Mouse (Mus musculus): Measurements from ENCODE around the gene Nln. TPM values are rescaled to one million over a fixed set of nuclear protein-coding genes. Genes with fewer than 3 reads are reported as not detected.

Nln gene
- polyA plus RNA-seq, 1 experiment, result 2.6 TPM

DNA sequence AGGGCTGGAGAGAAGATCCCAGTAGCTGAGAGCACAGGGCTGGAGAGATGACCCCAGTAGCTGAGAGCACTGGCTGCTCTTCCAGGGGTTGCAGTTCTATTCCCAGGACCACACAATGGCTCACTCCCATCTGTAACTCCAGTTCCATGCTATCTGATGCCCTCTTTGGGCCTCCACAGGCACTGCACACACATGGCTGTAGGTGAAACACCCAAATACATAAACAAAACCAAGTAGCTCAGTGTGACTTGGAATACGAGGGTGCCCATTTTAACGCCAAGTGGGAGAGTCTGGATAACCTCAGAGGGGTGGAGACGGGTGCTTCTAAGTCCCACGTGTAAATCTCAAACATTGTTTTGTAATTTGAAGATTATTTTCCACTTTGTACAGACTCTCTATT lies 9.0 kb downstream of the Nln start:
- Histone ChIP-seq H3K4me3 (ENCODE audit: control insufficient read depth, insufficient read depth, low read length) (no peak overlapping the region), H3K4me1 (replicated peaks; ENCODE audit: control insufficient read depth, insufficient read depth, low read length) (no peaks in the 10 kb centered on the region), H3K27ac (ENCODE audit: control insufficient read depth, insufficient read depth, low read length) (no peak overlapping the region), H3K36me3 (ENCODE audit: control insufficient read depth, insufficient read depth, low read length) (no peaks in the 10 kb centered on the region), H3K27me3 (ENCODE audit: control insufficient read depth, insufficient read depth, low read length) (no peaks in the 10 kb centered on the region)
- no peak for DNase-seq
- TF ChIP-seq CTCF (IDR thresholded peaks at IDR 0.05; ENCODE audit: borderline replicate concordance, control insufficient read depth, extremely low read depth, insufficient read depth, low read length, poor library complexity), result no peak
- TF ChIP-seq POLR2A (IDR thresholded peaks at IDR 0.05; ENCODE audit: control insufficient read depth, extremely low read depth, insufficient read depth, low read length, poor library complexity), result no peak
- WGBS, result 97% methylated on average over 4 of the region's 4 CpGs

DNA sequence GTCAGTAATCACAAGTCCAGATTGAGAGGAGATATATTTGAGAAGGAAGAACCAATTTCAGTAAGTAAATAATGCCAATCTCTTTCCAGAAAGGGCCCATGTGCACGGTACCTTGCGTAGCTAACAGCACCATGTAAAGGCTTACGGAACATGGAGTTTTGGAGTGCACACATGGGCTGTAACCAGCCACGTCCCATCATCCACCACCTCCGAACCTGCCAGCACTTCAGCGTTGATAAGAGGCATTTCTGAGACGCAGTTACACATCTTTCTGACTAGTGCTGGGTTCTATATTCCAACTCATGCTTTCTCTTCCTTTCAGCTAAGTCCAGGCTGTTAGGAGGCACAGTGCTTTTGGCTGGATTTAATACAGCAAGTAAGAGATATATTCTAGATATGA lies 12.2 kb downstream of the Nln start:
- Histone ChIP-seq H3K4me3 (ENCODE audit: control insufficient read depth, insufficient read depth, low read length) (no peak overlapping the region), H3K4me1 (replicated peaks; ENCODE audit: control insufficient read depth, insufficient read depth, low read length) (no peaks in the 10 kb centered on the region), H3K27me3 (ENCODE audit: control insufficient read depth, insufficient read depth, low read length) (no peaks in the 10 kb centered on the region), H3K36me3 (ENCODE audit: control insufficient read depth, insufficient read depth, low read length) (no peaks in the 10 kb centered on the region), H3K27ac (ENCODE audit: control insufficient read depth, insufficient read depth, low read length) (no peak overlapping the region)
- 99% methylated on average over 7 of the region's 7 CpGs for WGBS
- TF ChIP-seq POLR2A (IDR thresholded peaks at IDR 0.05; ENCODE audit: control insufficient read depth, extremely low read depth, insufficient read depth, low read length, poor library complexity), result no peak
- TF ChIP-seq CTCF (IDR thresholded peaks at IDR 0.05; ENCODE audit: borderline replicate concordance, control insufficient read depth, extremely low read depth, insufficient read depth, low read length, poor library complexity), result no peak
- no peak for DNase-seq

DNA sequence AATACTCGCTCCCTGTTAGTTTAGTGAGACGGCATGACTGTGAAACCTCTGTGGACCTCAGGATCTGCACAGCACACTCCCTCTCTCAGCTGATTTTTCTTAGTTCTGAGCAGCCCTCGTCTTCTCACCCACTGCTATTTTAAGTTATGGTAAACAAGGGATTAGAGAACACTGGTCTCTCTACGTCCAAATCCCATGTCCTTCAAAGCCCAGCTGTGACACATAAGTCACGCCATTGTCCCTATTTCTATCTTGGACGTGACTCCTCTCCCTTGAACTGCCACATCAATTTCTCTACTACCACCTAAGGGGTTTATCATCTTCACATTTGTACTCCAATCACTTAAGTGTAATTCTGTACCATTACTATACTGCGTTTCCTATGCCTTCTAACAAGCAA lies 13.5 kb downstream of the Nln start:
- Histone ChIP-seq H3K27me3 (ENCODE audit: control insufficient read depth, insufficient read depth, low read length) (no peaks in the 10 kb centered on the region), H3K27ac (ENCODE audit: control insufficient read depth, insufficient read depth, low read length) (no peak overlapping the region), H3K36me3 (ENCODE audit: control insufficient read depth, insufficient read depth, low read length) (no peaks in the 10 kb centered on the region), H3K4me1 (replicated peaks; ENCODE audit: control insufficient read depth, insufficient read depth, low read length) (no peaks in the 10 kb centered on the region), H3K4me3 (ENCODE audit: control insufficient read depth, insufficient read depth, low read length) (no peak overlapping the region)
- DNase-seq, result no peak
- WGBS, result 96% methylated on average over 7 of the region's 7 CpGs
- no peak for TF ChIP-seq CTCF (IDR thresholded peaks at IDR 0.05; ENCODE audit: borderline replicate concordance, control insufficient read depth, extremely low read depth, insufficient read depth, low read length, poor library complexity)
- no peak for TF ChIP-seq POLR2A (IDR thresholded peaks at IDR 0.05; ENCODE audit: control insufficient read depth, extremely low read depth, insufficient read depth, low read length, poor library complexity)

DNA sequence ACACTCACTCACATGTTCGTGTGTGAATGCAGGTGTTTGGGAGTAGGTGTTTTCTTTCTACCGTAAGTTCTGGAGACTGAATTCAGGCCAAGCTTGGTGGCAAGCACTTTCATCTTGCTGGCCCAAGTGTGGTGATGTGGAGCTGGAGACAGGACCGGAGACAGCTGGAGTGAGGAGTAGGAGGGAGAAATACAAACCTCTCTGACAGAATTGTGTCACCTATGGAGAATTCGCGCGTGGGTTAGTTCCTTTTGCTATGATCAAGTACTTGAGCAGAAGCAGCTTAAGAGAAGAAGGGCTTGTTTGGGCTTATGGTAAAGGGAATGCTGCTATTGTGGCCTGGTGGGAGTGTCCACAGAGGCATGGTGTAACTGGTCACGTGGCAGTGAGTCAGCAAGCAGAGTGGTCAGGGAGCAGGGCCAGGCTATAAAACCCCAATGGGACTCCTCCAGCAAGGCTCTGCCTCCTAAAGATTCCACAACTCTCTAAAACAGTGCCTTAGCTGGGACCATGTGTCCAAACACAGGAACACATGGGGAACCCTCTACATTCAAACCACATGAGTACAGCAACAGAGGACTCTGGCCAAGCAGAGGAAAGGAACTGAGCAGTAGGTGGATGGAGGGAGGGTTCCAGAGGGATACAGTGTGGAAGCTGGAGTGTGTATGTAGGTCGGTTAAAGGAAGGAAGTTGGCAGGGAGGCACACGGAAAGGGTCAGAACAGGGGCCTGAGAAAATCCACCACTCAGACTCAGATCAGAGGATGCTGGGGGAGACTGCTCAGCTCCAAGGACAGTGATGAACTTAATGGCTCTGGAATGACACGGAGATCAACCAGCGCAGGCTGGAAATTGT lies 14.7 kb downstream of the Nln start:
- Histone ChIP-seq H3K27me3 (ENCODE audit: control insufficient read depth, insufficient read depth, low read length) (no peaks in the 10 kb centered on the region), H3K36me3 (ENCODE audit: control insufficient read depth, insufficient read depth, low read length) (no peaks in the 10 kb centered on the region), H3K4me1 (replicated peaks; ENCODE audit: control insufficient read depth, insufficient read depth, low read length) (no peaks in the 10 kb centered on the region), H3K4me3 (ENCODE audit: control insufficient read depth, insufficient read depth, low read length) (no peak overlapping the region), H3K27ac (ENCODE audit: control insufficient read depth, insufficient read depth, low read length) (no peak overlapping the region)
- no peak for TF ChIP-seq CTCF (IDR thresholded peaks at IDR 0.05; ENCODE audit: borderline replicate concordance, control insufficient read depth, extremely low read depth, insufficient read depth, low read length, poor library complexity)
- no peak for TF ChIP-seq POLR2A (IDR thresholded peaks at IDR 0.05; ENCODE audit: control insufficient read depth, extremely low read depth, insufficient read depth, low read length, poor library complexity)
- WGBS, result 86% methylated on average over 11 of the region's 11 CpGs
- no peak for DNase-seq

DNA sequence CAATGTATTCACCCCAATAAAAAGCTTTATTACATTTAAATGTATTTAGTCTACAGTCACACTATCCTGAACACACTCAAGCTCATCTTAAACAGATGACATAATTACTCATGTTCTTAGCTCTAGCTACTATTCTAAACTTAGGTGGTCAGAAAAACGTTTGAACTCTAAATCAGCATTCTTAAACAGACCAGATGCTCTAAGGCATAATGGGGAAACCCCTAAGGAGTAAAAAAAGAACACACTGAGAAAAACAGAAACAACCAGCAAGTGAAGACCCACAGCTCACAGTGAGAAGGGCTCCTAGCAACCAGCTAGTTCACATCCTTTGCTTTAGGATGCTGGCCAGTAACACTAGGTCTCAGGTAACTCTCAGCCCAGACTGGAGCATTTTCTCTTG lies 17.7 kb downstream of the Nln start:
- Histone ChIP-seq H3K4me1 (replicated peaks; ENCODE audit: control insufficient read depth, insufficient read depth, low read length) (no peaks in the 10 kb centered on the region), H3K36me3 (ENCODE audit: control insufficient read depth, insufficient read depth, low read length) (no peaks in the 10 kb centered on the region), H3K4me3 (ENCODE audit: control insufficient read depth, insufficient read depth, low read length) (no peak overlapping the region), H3K27me3 (ENCODE audit: control insufficient read depth, insufficient read depth, low read length) (no peaks in the 10 kb centered on the region), H3K27ac (ENCODE audit: control insufficient read depth, insufficient read depth, low read length) (no peak overlapping the region)
- WGBS, result 8% methylated on average over 1 of the region's 1 CpGs
- TF ChIP-seq POLR2A (IDR thresholded peaks at IDR 0.05; ENCODE audit: control insufficient read depth, extremely low read depth, insufficient read depth, low read length, poor library complexity) (no peak), CTCF (IDR thresholded peaks at IDR 0.05; ENCODE audit: borderline replicate concordance, control insufficient read depth, extremely low read depth, insufficient read depth, low read length, poor library complexity) (no peak)
- DNase-seq, result no peak

DNA sequence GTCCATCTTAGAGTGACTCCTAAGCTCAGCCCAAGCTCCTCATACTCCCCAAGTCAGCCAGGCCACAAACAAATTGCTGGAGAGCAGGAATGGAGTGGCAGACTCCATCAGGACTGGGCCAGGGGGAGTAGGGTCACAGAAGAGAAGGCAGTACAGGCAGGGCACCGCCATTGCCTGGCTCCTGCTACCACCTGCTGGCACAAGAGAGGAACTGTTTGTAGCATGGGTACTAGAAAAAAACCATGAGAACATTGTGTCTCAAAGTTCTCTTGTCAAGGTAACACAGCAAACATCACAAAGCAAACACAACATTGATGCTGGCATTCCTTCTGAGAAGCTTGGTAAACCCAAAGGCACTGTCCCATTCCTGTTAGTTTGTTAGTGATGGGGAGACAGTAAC lies 20.0 kb downstream of the Nln start:
- peak; percentile 56 for DNase-seq
- H3K4me3 ChIP-seq (ENCODE audit: control insufficient read depth, insufficient read depth, low read length), result no peak overlapping the region
- H3K4me1 ChIP-seq (replicated peaks; ENCODE audit: control insufficient read depth, insufficient read depth, low read length), result no peaks in the 10 kb centered on the region
- 11% methylated on average over 1 of the region's 1 CpGs for WGBS
- TF ChIP-seq POLR2A (IDR thresholded peaks at IDR 0.05; ENCODE audit: control insufficient read depth, extremely low read depth, insufficient read depth, low read length, poor library complexity) (no peak), CTCF (IDR thresholded peaks at IDR 0.05; ENCODE audit: borderline replicate concordance, control insufficient read depth, extremely low read depth, insufficient read depth, low read length, poor library complexity) (peak; percentile 72; the same call in 1 of the 2 replicates)
- no peaks in the 10 kb centered on the region for H3K27me3 ChIP-seq (ENCODE audit: control insufficient read depth, insufficient read depth, low read length)
- no peaks in the 10 kb centered on the region for H3K36me3 ChIP-seq (ENCODE audit: control insufficient read depth, insufficient read depth, low read length)
- no peak overlapping the region for H3K27ac ChIP-seq (ENCODE audit: control insufficient read depth, insufficient read depth, low read length)

Data from thymus, adult 2 months (tissue).